Comparison of ENCODE assay signal across 9 mouse cellular contexts in the genomic region with DNA sequence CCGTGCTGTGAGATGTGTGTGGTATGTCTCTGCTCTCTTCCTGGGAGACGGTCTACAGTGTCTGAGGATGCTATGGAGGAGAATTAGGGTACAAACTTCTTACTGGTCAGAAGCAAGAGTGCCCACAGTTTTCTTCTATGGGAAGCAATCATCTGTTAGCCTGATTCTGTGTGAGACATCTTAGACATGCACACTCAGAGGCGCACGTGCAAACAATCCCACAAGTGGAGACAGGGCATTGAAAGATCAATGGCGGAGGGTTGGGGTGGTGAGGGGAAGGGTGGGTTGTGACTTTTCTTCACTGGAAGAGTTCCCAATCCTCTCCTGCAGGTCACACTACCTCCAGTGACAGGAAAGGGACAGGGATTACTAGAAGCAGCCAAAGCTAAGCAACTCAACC. TPM values are rescaled to one million over a fixed set of nuclear protein-coding genes. Genes with fewer than 3 reads are reported as not detected.
A peak's percentile ranks its signal among the peaks of the same experiment; 100 is the strongest.
DNase-seq lines count a peak whose midpoint lies in the region; ATAC-seq and TF ChIP-seq lines count a peak whose summit lies in the region.
"Had no signal": no experiment of that assay in that cellular context is flagged by ENCODE, and none has a peak within 500 bp of the region (broad histone marks: within the 10 kb centered on the region; RNA-seq: fewer than 3 reads in every experiment).

No protein-coding gene starts in this region.

- no peak for DNase-seq in lung, adult 2 months
- DNase-seq in lung, postnatal 25 days (ENCODE audit: low spot score) = no peak
- DNase-seq in urinary bladder, adult 2 months (ENCODE audit: low spot score) = no peak
- DNase-seq in MN1 (ENCODE audit: low spot score) = no peak
- no peak for DNase-seq in left cerebral cortex, postnatal 25 days (ENCODE audit: low spot score in 2 of 2)

- no peaks in the 10 kb centered on the region for H3K36me3 ChIP-seq in limb, embryonic 12.5 days

- no peak for ATAC-seq in limb, embryonic 12.5 days (ENCODE audit: insufficient number of reproducible peaks, insufficient read depth, low FRiP score, low TSS enrichment, low read depth)

- H3K27ac ChIP-seq in embryonic fibroblast, embryonic 13.5 days (ENCODE audit: insufficient read depth, low read length) = peak overlapping the region; percentile 69
- no peak overlapping the region for H3K27ac ChIP-seq in limb, embryonic 12.5 days
- H3K27ac ChIP-seq in olfactory bulb, adult 2 months (ENCODE audit: insufficient read depth, low read depth, low read length) = no peak overlapping the region

- 53% methylated on average over 5 of the region's 5 CpGs for WGBS in lung, adult 2 months
- WGBS in limb, embryonic 12.5 days = 49% methylated on average over 5 of the region's 5 CpGs
- WGBS in olfactory bulb, adult 2 months = 75% methylated on average over 5 of the region's 5 CpGs

- H3K4me3 ChIP-seq in lung, adult 2 months (replicated peaks; ENCODE audit: extremely low read depth, low read depth, low read length) = peak overlapping the region; percentile 13
- H3K4me3 ChIP-seq in embryonic fibroblast, embryonic 13.5 days (ENCODE audit: insufficient read depth, low read length) = peak overlapping the region; percentile 55
- H3K4me3 ChIP-seq in limb, embryonic 12.5 days (replicated peaks) = peak overlapping the region; percentile 62
- peak overlapping the region; percentile 41; the same call in 1 of the 2 replicates for H3K4me3 ChIP-seq in olfactory bulb, adult 2 months (ENCODE audit: insufficient read depth, low read depth, low read length)

- intact Hi-C loops in left cerebral cortex, postnatal 25 days (cut with DNase I) = no loop called here

- H3K27me3 ChIP-seq in limb, embryonic 12.5 days = peaks cover 30% of the 10 kb centered on the region

- TF ChIP-seq CTCF in lung, adult 2 months (IDR thresholded peaks at IDR 0.05; ENCODE audit: insufficient read depth, low read length) = no peak
- no peak for TF ChIP-seq CTCF in embryonic fibroblast, embryonic 13.5 days (IDR thresholded peaks at IDR 0.05; ENCODE audit: borderline replicate concordance, insufficient read depth, low read length)
- TF ChIP-seq CTCF in olfactory bulb, adult 2 months (IDR thresholded peaks at IDR 0.05; ENCODE audit: insufficient read depth, low read depth, low read length) = no peak

- H3K9ac ChIP-seq in limb, embryonic 12.5 days (replicated peaks) = peak overlapping the region; percentile 80

- no peak for TF ChIP-seq POLR2A in lung, adult 2 months (IDR thresholded peaks at IDR 0.05; ENCODE audit: borderline replicate concordance, extremely low read depth, low read depth, low read length)
- no peak for TF ChIP-seq POLR2A in embryonic fibroblast, embryonic 13.5 days (IDR thresholded peaks at IDR 0.05; ENCODE audit: low read depth, low read length)
- no peak for TF ChIP-seq POLR2A in olfactory bulb, adult 2 months (IDR thresholded peaks at IDR 0.05; ENCODE audit: insufficient read depth, low read depth, low read length)

- H3K4me2 ChIP-seq in limb, embryonic 12.5 days = peak overlapping the region; percentile 89

- peaks cover 4% of the 10 kb centered on the region; the same call in 1 of the 2 replicates for H3K4me1 ChIP-seq in lung, adult 2 months (ENCODE audit: control insufficient read depth, insufficient read depth, low read length)
- peaks cover 4% of the 10 kb centered on the region for H3K4me1 ChIP-seq in embryonic fibroblast, embryonic 13.5 days (ENCODE audit: control insufficient read depth, insufficient read depth, low read length)
- H3K4me1 ChIP-seq in limb, embryonic 12.5 days (replicated peaks) = peaks cover 9% of the 10 kb centered on the region
- peaks cover 15% of the 10 kb centered on the region for H3K4me1 ChIP-seq in olfactory bulb, adult 2 months (ENCODE audit: control insufficient read depth, insufficient read depth, low read length)

- H3K9me3 ChIP-seq in limb, embryonic 12.5 days = no peaks in the 10 kb centered on the region

RNA-seq across cellular contexts. Expression of a gene that starts 0.6 kb away (rescaled TPM):
- 3.6 TPM in 2 replicates for polyA plus RNA-seq in lung, adult 2 months (2012; rRNA removed)
- 8.1 and 9.6 TPM in 2 replicates for polyA plus RNA-seq in embryonic fibroblast, embryonic 13.5 days (2011; ENCODE audit: insufficient read length, low read depth, missing spikeins)
- 0.85 and 1.2 TPM in 2 replicates for polyA plus RNA-seq in limb, embryonic 12.5 days (2016; fragmentation: Nextera tagmentation; extraction: Ambion mirVana)
- not detected in 2 replicates for polyA plus RNA-seq in olfactory bulb, adult 2 months (2012; ENCODE audit: insufficient read depth, insufficient read length, low replicate concordance, missing spikeins)
- 1.3 and 1.9 TPM in 2 replicates for polyA plus RNA-seq in urinary bladder, adult 2 months (2012; rRNA removed)
- total RNA-seq in left cerebral cortex, postnatal 25 days (2021) = under 1 TPM; 0.21 to 0.32 TPM

RNA-seq across cellular contexts. Expression of a gene that starts 25.0 kb away (rescaled TPM):
- polyA plus RNA-seq in lung, adult 2 months (2012; rRNA removed) = 6.2 and 8.0 TPM in 2 replicates
- not detected in 2 replicates for polyA plus RNA-seq in embryonic fibroblast, embryonic 13.5 days (2011; ENCODE audit: insufficient read length, low read depth, missing spikeins)
- polyA plus RNA-seq in limb, embryonic 12.5 days (2016; fragmentation: Nextera tagmentation; extraction: Ambion mirVana) = not detected in 2 replicates
- not detected in 2 replicates for polyA plus RNA-seq in olfactory bulb, adult 2 months (2012; ENCODE audit: insufficient read depth, insufficient read length, low replicate concordance, missing spikeins)
- 0.74 and 0.94 TPM in 2 replicates for polyA plus RNA-seq in urinary bladder, adult 2 months (2012; rRNA removed)
- total RNA-seq in left cerebral cortex, postnatal 25 days (2021) = not detected
- total RNA-seq: gastrocnemius, adult 8-10 months had no signal
